Mouse (Mus musculus): ENCODE results near the gene Dedd. TPM values are rescaled to one million over a fixed set of nuclear protein-coding genes. Genes with fewer than 3 reads are reported as not detected.
"Not testable (repeated sequence)": the region's sequence is repeated elsewhere in the genome, so short reads cannot be mapped to it uniquely, and the experiment has no call there.

Dedd gene
- polyA plus RNA-seq, 2 experiments: 50.9 to 72.5 TPM

DNA sequence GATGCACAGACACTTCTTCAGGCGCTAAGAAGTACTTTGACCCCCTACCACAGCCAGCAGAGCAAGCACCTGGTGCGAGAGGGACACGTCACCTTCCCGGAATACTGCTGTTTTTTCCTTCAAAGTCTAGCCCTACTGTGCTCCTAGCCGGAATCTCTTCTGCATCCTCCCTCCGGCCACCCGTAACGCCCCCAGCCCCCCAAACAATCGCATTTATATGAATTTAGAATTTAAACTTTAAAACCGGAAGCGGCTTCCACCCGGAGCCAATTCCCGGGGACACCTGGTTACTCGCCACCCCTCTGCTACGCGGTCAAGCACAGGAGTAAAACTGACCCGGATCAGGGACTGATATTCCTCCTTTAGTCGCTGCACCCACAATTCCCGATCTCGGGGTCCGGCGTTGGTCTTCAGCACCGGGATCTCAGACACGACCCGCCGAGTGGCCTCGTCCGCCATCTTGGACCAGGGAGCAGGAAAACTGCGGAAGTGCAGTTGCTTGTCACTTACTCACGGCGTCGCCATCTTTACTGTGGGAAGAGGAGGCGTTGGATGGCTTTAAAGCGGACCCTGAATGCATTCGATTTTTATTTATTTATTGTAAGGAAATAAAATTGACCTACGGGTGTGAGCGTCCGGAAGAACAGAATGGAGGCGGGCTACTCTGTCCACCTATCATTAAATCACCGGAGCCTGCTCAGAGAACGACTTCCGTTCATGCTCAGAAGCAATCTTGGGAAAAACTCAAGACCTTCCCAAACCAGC is 34.5 kb upstream of the Dedd start, which contains the start of gene Ufc1:
TSS of gene Ufc1 (minus strand) at position 727 of the 765 bp plus-strand sequence.
- WGBS: under 1% methylated on average over 42 of the region's 42 CpGs
- Histone ChIP-seq H3K9ac (ENCODE audit: low read depth, low read length, severe bottlenecking) (peak within 1 kb of the TSS; percentile 89), H3K4me3 (replicated peaks; ENCODE audit: low read length) (peak within 1 kb of the TSS; percentile 66), H3K4me2 (replicated peaks; ENCODE audit: low read depth, low read length, severe bottlenecking) (peak within 1 kb of the TSS; percentile 83), H3K36me3 (ENCODE audit: control insufficient read depth, insufficient read depth, low read length) (peaks cover 7% of the 10 kb centered on the region), H3K27me3 (ENCODE audit: control insufficient read depth, insufficient read depth, low read length) (no peaks in the 10 kb centered on the region), H3K27ac (replicated peaks; ENCODE audit: low read depth, low read length) (peak within 1 kb of the TSS; percentile 96), H3K4me1 (ENCODE audit: control insufficient read depth, insufficient read depth, low read length) (peaks cover 9% of the 10 kb centered on the region), H3K9me3 (ENCODE audit: control insufficient read depth, low read length) (no peaks in the 10 kb centered on the region)
- ATAC-seq (ENCODE audit: low FRiP score, low read depth): peak; percentile 87
- peak; percentile 88 for DNase-seq (ENCODE audit: low spot score)
- peak; percentile 54; the same call in 1 of the 2 replicates for TF ChIP-seq POLR2A (IDR thresholded peaks at IDR 0.05; ENCODE audit: borderline replicate concordance, extremely low read depth, insufficient read depth, insufficient read length)

- DNase-seq (ENCODE audit: low spot score) (no peak), ATAC-seq (ENCODE audit: low FRiP score, low read depth) (no peak)
- peaks cover 1% of the 10 kb centered on the region; the same call in 1 of the 2 replicates for H3K36me3 ChIP-seq (ENCODE audit: control insufficient read depth, insufficient read depth, low read length)
- peak overlapping the region; percentile 53 for H3K4me2 ChIP-seq (replicated peaks; ENCODE audit: low read depth, low read length, severe bottlenecking)
- peak overlapping the region; percentile 89 for H3K9ac ChIP-seq (ENCODE audit: low read depth, low read length, severe bottlenecking)
- H3K27ac ChIP-seq (replicated peaks; ENCODE audit: low read depth, low read length): peak overlapping the region; percentile 96
- WGBS: 19% methylated on average over 3 of the region's 3 CpGs
- no peaks in the 10 kb centered on the region for H3K27me3 ChIP-seq (ENCODE audit: control insufficient read depth, insufficient read depth, low read length)
- no peaks in the 10 kb centered on the region for H3K9me3 ChIP-seq (ENCODE audit: control insufficient read depth, low read length)
- TF ChIP-seq POLR2A (IDR thresholded peaks at IDR 0.05; ENCODE audit: borderline replicate concordance, extremely low read depth, insufficient read depth, insufficient read length): no peak
- peak overlapping the region; percentile 66 for H3K4me3 ChIP-seq (replicated peaks; ENCODE audit: low read length)
- peaks cover 9% of the 10 kb centered on the region for H3K4me1 ChIP-seq (ENCODE audit: control insufficient read depth, insufficient read depth, low read length)
These were observed 33.9 kb upstream of the Dedd start for GRCm38 (mm10) chr1:171295063-171295402.

- DNase-seq (ENCODE audit: low spot score): no peak
- H3K27ac ChIP-seq (replicated peaks; ENCODE audit: low read depth, low read length): no peak overlapping the region
- TF ChIP-seq POLR2A (IDR thresholded peaks at IDR 0.05; ENCODE audit: borderline replicate concordance, extremely low read depth, insufficient read depth, insufficient read length): no peak
- H3K9me3 ChIP-seq (ENCODE audit: control insufficient read depth, low read length): no peaks in the 10 kb centered on the region
- H3K4me3 ChIP-seq (replicated peaks; ENCODE audit: low read length): no peak overlapping the region
- no peak overlapping the region for H3K9ac ChIP-seq (ENCODE audit: low read depth, low read length, severe bottlenecking)
- peaks cover 6% of the 10 kb centered on the region for H3K4me1 ChIP-seq (ENCODE audit: control insufficient read depth, insufficient read depth, low read length)
- no peak for ATAC-seq (ENCODE audit: low FRiP score, low read depth)
- no peaks in the 10 kb centered on the region for H3K36me3 ChIP-seq (ENCODE audit: control insufficient read depth, insufficient read depth, low read length)
- H3K27me3 ChIP-seq (ENCODE audit: control insufficient read depth, insufficient read depth, low read length): no peaks in the 10 kb centered on the region
- 63% methylated on average over 3 of the region's 3 CpGs for WGBS
- no peak overlapping the region for H3K4me2 ChIP-seq (replicated peaks; ENCODE audit: low read depth, low read length, severe bottlenecking)
These were observed 30.7 kb upstream of the Dedd start for GRCm38 (mm10) chr1:171298226-171298625.

DNA sequence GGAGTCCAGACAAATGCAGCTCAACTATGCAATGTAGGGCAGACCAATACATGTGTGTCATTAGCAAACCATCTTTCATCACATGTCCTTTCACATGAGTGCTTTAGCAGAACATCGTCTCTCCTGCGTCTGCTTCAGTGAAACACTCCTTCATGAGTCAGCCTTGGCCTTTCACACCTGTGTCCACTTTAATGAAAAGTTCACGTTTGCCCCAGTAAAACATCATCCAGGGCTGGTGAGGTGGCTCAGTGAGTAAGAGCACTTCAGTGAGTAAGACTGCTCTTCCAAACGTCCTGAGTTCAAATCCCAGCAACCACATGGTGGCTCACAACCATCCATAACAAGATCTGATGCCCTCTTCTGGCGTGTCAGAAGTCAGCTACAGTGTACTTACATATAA is 22.8 kb upstream of the Dedd start:
- DNase-seq (ENCODE audit: low spot score); H3K36me3 ChIP-seq (ENCODE audit: control insufficient read depth, insufficient read depth, low read length); ATAC-seq (ENCODE audit: low FRiP score, low read depth); H3K9ac ChIP-seq (ENCODE audit: low read depth, low read length, severe bottlenecking); H3K27me3 ChIP-seq (ENCODE audit: control insufficient read depth, insufficient read depth, low read length); H3K4me2 ChIP-seq (replicated peaks; ENCODE audit: low read depth, low read length, severe bottlenecking); H3K4me1 ChIP-seq (ENCODE audit: control insufficient read depth, insufficient read depth, low read length); H3K27ac ChIP-seq (replicated peaks; ENCODE audit: low read depth, low read length); H3K4me3 ChIP-seq (replicated peaks; ENCODE audit: low read length); H3K9me3 ChIP-seq (ENCODE audit: control insufficient read depth, low read length): not testable (repeated sequence)
- 63% methylated on average over 5 of the region's 5 CpGs for WGBS

GRCm38 (mm10) chr1:171309321-171309720 is 19.6 kb upstream of the Dedd start:
- no peak for TF ChIP-seq POLR2A (IDR thresholded peaks at IDR 0.05; ENCODE audit: borderline replicate concordance, extremely low read depth, insufficient read depth, insufficient read length)
- ATAC-seq (ENCODE audit: low FRiP score, low read depth) (no peak), DNase-seq (ENCODE audit: low spot score) (no peak)
- Histone ChIP-seq H3K4me2 (replicated peaks; ENCODE audit: low read depth, low read length, severe bottlenecking) (no peak overlapping the region), H3K4me1 (ENCODE audit: control insufficient read depth, insufficient read depth, low read length) (no peaks in the 10 kb centered on the region), H3K4me3 (replicated peaks; ENCODE audit: low read length) (no peak overlapping the region), H3K9me3 (ENCODE audit: control insufficient read depth, low read length) (no peaks in the 10 kb centered on the region), H3K27ac (replicated peaks; ENCODE audit: low read depth, low read length) (no peak overlapping the region), H3K27me3 (ENCODE audit: control insufficient read depth, insufficient read depth, low read length) (no peaks in the 10 kb centered on the region), H3K9ac (ENCODE audit: low read depth, low read length, severe bottlenecking) (no peak overlapping the region), H3K36me3 (ENCODE audit: control insufficient read depth, insufficient read depth, low read length) (no peaks in the 10 kb centered on the region)
- 68% methylated on average over 2 of the region's 2 CpGs for WGBS

All from limb, embryonic 14.5 days (tissue).